Mouse (Mus musculus) MEL (cell line): Measurements from ENCODE around the gene Dmkn. TPM values are rescaled to one million over a fixed set of nuclear protein-coding genes. Genes with fewer than 3 reads are reported as not detected.
A peak's percentile ranks its signal among the peaks of the same experiment; 100 is the strongest.

Experiments used
- DNase-seq: peaks from one replicate; pipeline ENCODE4 v3.0.0; 2011; ENCODE audit warnings: low read depth, low spot score
- H3K27ac ChIP-seq: 2 replicates; pipeline ENCODE4 v1.5.1; 2012; ENCODE audit warnings: low read depth, mild to moderate bottlenecking, control low read depth, low read length, moderate library complexity; ENCODE audit not compliant: control insufficient read depth
- H3K27me3 ChIP-seq, 2 experiments: fragments of 150-350 bp in 1 of 2; sonication (generic) in 1 of 2; 2 replicates each; pipeline ENCODE4 v1.6.1; 2012; ENCODE audit warnings: low read length in 2 of 2, mild to moderate bottlenecking in 2 of 2, improper control_type of control experiment in 1 of 2, moderate library complexity in 1 of 2; ENCODE audit not compliant: insufficient read depth in 2 of 2, control insufficient read depth in 1 of 2
- H3K36me3 ChIP-seq, 2 experiments: 2 replicates each; pipeline ENCODE4 v1.6.1; 2012 to 2014; ENCODE audit warnings: low read length in 2 of 2, improper control_type of control experiment in 1 of 2, inconsistent platforms in 1 of 2, mild to moderate bottlenecking in 1 of 2; ENCODE audit not compliant: insufficient read depth in 2 of 2, control insufficient read depth in 1 of 2
- H3K4me1 ChIP-seq, 2 experiments: fragments of 150-350 bp in 1 of 2; sonication (generic) in 1 of 2; 2 replicates each; pipeline ENCODE4 v1.6.1; 2012; ENCODE audit warnings: low read length in 2 of 2, improper control_type of control experiment in 1 of 2, mild to moderate bottlenecking in 1 of 2; ENCODE audit not compliant: insufficient read depth in 2 of 2, control insufficient read depth in 1 of 2
- H3K4me3 ChIP-seq, 2 experiments: fragments of 150-350 bp in 1 of 2; sonication (generic) in 1 of 2; 2 replicates each; pipeline ENCODE4 v1.5.1; 2012; ENCODE audit warnings: low read depth in 2 of 2, low read length in 2 of 2, mild to moderate bottlenecking in 2 of 2, moderate library complexity in 2 of 2, control low read depth in 1 of 2, improper control_type of control experiment in 1 of 2; ENCODE audit not compliant: control insufficient read depth in 1 of 2, insufficient read depth in 1 of 2
- H3K79me2 ChIP-seq: 2 replicates; pipeline ENCODE4 v1.6.1; 2012; ENCODE audit warnings: mild to moderate bottlenecking, low read length, moderate library complexity; ENCODE audit not compliant: control insufficient read depth, poor library complexity, insufficient read depth
- H3K9ac ChIP-seq: 2 replicates; pipeline ENCODE4 v1.6.1; 2012; ENCODE audit warnings: low read depth, mild to moderate bottlenecking, control low read depth, low read length, moderate library complexity; ENCODE audit not compliant: control insufficient read depth, poor library complexity, severe bottlenecking
- H3K9me3 ChIP-seq: fragments of 150-350 bp; sonication (generic); replicated peaks from 2 replicates; pipeline ENCODE4 v1.6.1; 2012; ENCODE audit warnings: mild to moderate bottlenecking, low read length, improper control_type of control experiment, moderate library complexity; ENCODE audit not compliant: insufficient read depth
- CHD1 ChIP-seq: IDR thresholded peaks from 2 replicates; pipeline ENCODE4 v1.6.1; 2012; ENCODE audit warnings: low read depth, mild to moderate bottlenecking, inconsistent platforms, low read length, improper control_type of control experiment
- CHD2 ChIP-seq: IDR thresholded peaks from 2 replicates; pipeline ENCODE4 v1.6.1; 2011; ENCODE audit warnings: low read length, improper control_type of control experiment
- E2F4 ChIP-seq: IDR thresholded peaks from 2 replicates; pipeline ENCODE4 v1.6.1; 2011; ENCODE audit warnings: low read depth, low read length, improper control_type of control experiment, borderline replicate concordance
- GABPA ChIP-seq: IDR thresholded peaks from 2 replicates; pipeline ENCODE4 v1.6.1; 2012; ENCODE audit warnings: low read depth, mild to moderate bottlenecking, inconsistent platforms, low read length, improper control_type of control experiment, moderate library complexity
- GATA1 ChIP-seq: IDR thresholded peaks from 2 replicates; pipeline ENCODE4 v1.6.1; 2011; ENCODE audit warnings: low read depth, low read length, improper control_type of control experiment
- HCFC1 ChIP-seq: IDR thresholded peaks from 2 replicates; pipeline ENCODE4 v1.6.1; 2012; ENCODE audit warnings: low read depth, mild to moderate bottlenecking, inconsistent platforms, low read length, improper control_type of control experiment, moderate library complexity
- MAX ChIP-seq: IDR thresholded peaks from 2 replicates; pipeline ENCODE4 v1.6.1; 2011; ENCODE audit warnings: low read length, improper control_type of control experiment
- MAZ ChIP-seq: IDR thresholded peaks from 2 replicates; pipeline ENCODE4 v1.6.1; 2012; ENCODE audit warnings: low read depth, mild to moderate bottlenecking, inconsistent platforms, low read length, improper control_type of control experiment
- MYB ChIP-seq: IDR thresholded peaks from 2 replicates; pipeline ENCODE4 v1.6.1; 2011; ENCODE audit warnings: mild to moderate bottlenecking, low read depth, low read length, improper control_type of control experiment
- MYC ChIP-seq: IDR thresholded peaks from 2 replicates; pipeline ENCODE4 v1.6.1; 2011; ENCODE audit warnings: low read depth, mild to moderate bottlenecking, low read length, improper control_type of control experiment, moderate library complexity
- POLR2A ChIP-seq, 2 experiments: IDR thresholded peaks; 2 replicates each; pipeline ENCODE4 v1.6.1; 2011 to 2012; ENCODE audit warnings: low read length in 2 of 2, mild to moderate bottlenecking in 2 of 2, control low read depth in 1 of 2, improper control_type of control experiment in 1 of 2, low read depth in 1 of 2, moderate library complexity in 1 of 2; ENCODE audit not compliant: control insufficient read depth in 1 of 2, insufficient read depth in 1 of 2, poor library complexity in 1 of 2
- SMC3 ChIP-seq: IDR thresholded peaks from 2 replicates; pipeline ENCODE4 v1.6.1; 2011; ENCODE audit warnings: low read depth, low read length, improper control_type of control experiment
- TAL1 ChIP-seq: IDR thresholded peaks from 2 replicates; pipeline ENCODE4 v1.6.1; 2012; ENCODE audit warnings: mild to moderate bottlenecking, inconsistent platforms, low read length, moderate library complexity, mixed read lengths
- TBP ChIP-seq: IDR thresholded peaks from 2 replicates; pipeline ENCODE4 v1.8.0; 2011; ENCODE audit warnings: low read depth, low read length, improper control_type of control experiment
- USF1 ChIP-seq: IDR thresholded peaks from 2 replicates; pipeline ENCODE4 v1.6.1; 2014; ENCODE audit warnings: low read depth, mild to moderate bottlenecking, inconsistent platforms, low read length, improper control_type of control experiment, moderate library complexity
- USF2 ChIP-seq, 2 experiments: IDR thresholded peaks; 2 replicates each; pipeline ENCODE4 v1.6.1; 2011 to 2012; ENCODE audit warnings: improper control_type of control experiment in 2 of 2, low read length in 2 of 2, borderline replicate concordance in 1 of 2, inconsistent platforms in 1 of 2, low read depth in 1 of 2, mild to moderate bottlenecking in 1 of 2; ENCODE audit not compliant: insufficient read depth in 1 of 2
- ZNF384 ChIP-seq: IDR thresholded peaks from 2 replicates; pipeline ENCODE4 v1.6.1; 2012; ENCODE audit warnings: low read depth, mild to moderate bottlenecking, inconsistent platforms, low read length, improper control_type of control experiment
- polyA plus RNA-seq, 2 experiments: library from polyadenylated mRNA; stranded (reverse) in 1 of 2; unstranded in 1 of 2; fragments of >175 nt in 1 of 2; fragments of >200 nt in 1 of 2; gene quantifications; 2 replicates each; pipeline versions ENCODE4 v1.2.1 to v1.2.4; 2012; ENCODE audit warnings: low replicate concordance in 2 of 2, low read depth in 1 of 2; ENCODE audit not compliant: insufficient read length in 2 of 2, insufficient read depth in 1 of 2, missing spikeins in 1 of 2
- total RNA-seq: library from RNA; depleted of rRNA; stranded (reverse); fragments of 300-350 nt; gene quantifications from 2 replicates; pipeline ENCODE4 v1.2.3, GENCODE M21; 2012

The Dmkn gene
- total and polyA plus RNA-seq, 3 experiments = not detected

GRCm38 (mm10) chr7:30820131-30820530 lies 56.6 kb downstream of the Dmkn start:
- H3K27me3 ChIP-seq = peaks cover 2 to 3% of the 10 kb centered on the region in 2 experiments; a peak in 2 of 4 replicates
- no peak overlapping the region for H3K27ac ChIP-seq
- no peaks in the 10 kb centered on the region for H3K79me2 ChIP-seq
- H3K36me3 ChIP-seq = no peaks in the 10 kb centered on the region
- no peak for DNase-seq
- no peaks in the 10 kb centered on the region for H3K9me3 ChIP-seq
- TF ChIP-seq TBP (no peak), CHD2 (no peak), SMC3 (no peak), ZNF384 (no peak), GATA1 (no peak), CHD1 (no peak), E2F4 (no peak), MYB (no peak), USF2 (IDR thresholded peaks at IDR 0.05; ENCODE audit: borderline replicate concordance in 1 of 2, insufficient read depth in 1 of 2, low read depth in 1 of 2, low read length in 2 of 2) (no peak), TAL1 (no peak), MAZ (no peak), POLR2A (IDR thresholded peaks at IDR 0.05; ENCODE audit: control insufficient read depth in 1 of 2, insufficient read depth in 1 of 2, low read depth in 1 of 2, low read length in 2 of 2, poor library complexity in 1 of 2) (no peak)
- peaks cover 0 to 3% of the 10 kb centered on the region in 2 experiments; a peak in 2 of 4 replicates for H3K4me1 ChIP-seq
- H3K4me3 ChIP-seq = no peak overlapping the region; a peak in 1 of 4 replicates
- H3K9ac ChIP-seq = no peak overlapping the region

DNA sequence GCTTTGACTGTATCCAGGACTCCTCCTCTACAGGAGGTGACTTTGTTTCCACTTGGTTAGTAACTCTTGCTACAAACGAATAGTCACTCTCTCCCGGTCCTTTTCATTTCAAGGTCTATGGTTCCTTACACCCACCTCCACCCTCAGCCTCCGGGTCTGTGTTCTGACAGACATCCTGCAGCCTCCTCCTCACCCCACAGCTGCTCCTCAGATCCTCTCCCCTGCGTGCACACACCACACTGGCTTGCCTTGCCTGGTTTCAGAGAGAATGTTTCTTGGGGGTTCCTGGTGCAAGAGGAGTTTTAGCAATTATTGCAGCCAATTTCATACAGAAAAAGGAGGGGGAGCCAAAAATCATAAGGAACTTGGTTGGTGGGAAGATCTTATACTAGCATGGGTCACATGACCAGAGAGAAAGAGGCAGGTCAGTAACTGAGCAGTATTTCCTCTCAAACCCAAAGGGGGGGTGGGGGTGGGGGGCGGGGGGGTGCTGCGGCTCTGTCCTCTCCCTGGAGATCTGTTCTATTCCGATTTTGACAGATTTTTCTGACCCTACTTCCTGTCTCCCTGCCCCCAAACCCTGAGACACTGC lies 57.4 kb downstream of the Dmkn start:
- TF ChIP-seq GABPA = no peak
- peak; percentile 86 for TF ChIP-seq USF1
- TF ChIP-seq USF2 (IDR thresholded peaks at IDR 0.05; ENCODE audit: borderline replicate concordance in 1 of 2, insufficient read depth in 1 of 2, low read depth in 1 of 2, low read length in 2 of 2) = peak in 1 of 2 experiments; percentile 57; a peak in 1 of 4 replicates
- no peak for TF ChIP-seq MAX
- TF ChIP-seq MYC = no peak
- no peak for TF ChIP-seq HCFC1
- no peak for TF ChIP-seq CHD2
- Histone ChIP-seq H3K9me3 (no peaks in the 10 kb centered on the region), H3K4me3 (peak overlapping the region in 1 of 2 experiments; percentile 5; a peak in 1 of 4 replicates), H3K36me3 (no peaks in the 10 kb centered on the region), H3K9ac (no peak overlapping the region), H3K4me1 (peaks cover 0 to 3% of the 10 kb centered on the region in 2 experiments; a peak in 2 of 4 replicates), H3K27me3 (peaks cover 2 to 3% of the 10 kb centered on the region in 2 experiments; a peak in 2 of 4 replicates), H3K79me2 (no peaks in the 10 kb centered on the region), H3K27ac (no peak overlapping the region)
- no peak for DNase-seq
